Mouse (Mus musculus) CH12.LX (cell line): ENCODE results near the gene Slc38a7. TPM values are rescaled to one million over a fixed set of nuclear protein-coding genes. Genes with fewer than 3 reads are reported as not detected.
A peak's percentile ranks its signal among the peaks of the same experiment; 100 is the strongest.

Experiments
- DNase-seq: peaks from one replicate; pipeline ENCODE4 v3.0.0-alpha.2; 2013; ENCODE audit errors: extremely low read depth
- H3K27ac ChIP-seq: 2 replicates; pipeline ENCODE4 v1.5.1; 2012; ENCODE audit warnings: low read depth, mild to moderate bottlenecking, control low read depth, moderate library complexity; ENCODE audit not compliant: insufficient read depth
- H3K27me3 ChIP-seq: replicated peaks from 2 replicates; pipeline ENCODE3; 2012; ENCODE audit warnings: inconsistent platforms
- H3K36me3 ChIP-seq, 2 experiments: replicated peaks in 1 of 2; 2 replicates each; pipeline versions ENCODE3 to v1.6.1; 2012; ENCODE audit warnings: inconsistent platforms in 1 of 2, low read length in 1 of 2, mild to moderate bottlenecking in 1 of 2, mixed read lengths in 1 of 2, moderate library complexity in 1 of 2; ENCODE audit not compliant: control insufficient read depth in 1 of 2, insufficient read depth in 1 of 2
- H3K4me1 ChIP-seq, 2 experiments: 2 replicates each; pipeline ENCODE4 v1.6.1; 2012; ENCODE audit warnings: inconsistent platforms in 1 of 2, moderate library complexity in 1 of 2; ENCODE audit not compliant: insufficient read depth in 2 of 2, control insufficient read depth in 1 of 2
- H3K4me2 ChIP-seq: 2 replicates; pipeline ENCODE4 v1.6.1; 2012; ENCODE audit warnings: low read depth, mild to moderate bottlenecking, control low read depth; ENCODE audit not compliant: poor library complexity, insufficient read depth, severe bottlenecking
- H3K4me3 ChIP-seq, 3 experiments: fragments of 150-350 bp in 1 of 3; sonication (generic) in 1 of 3; replicated peaks in 1 of 3; 2 replicates each; pipeline versions ENCODE3 to v1.5.1; 2011 to 2012; ENCODE audit warnings: low read depth in 2 of 3, low read length in 2 of 3, mild to moderate bottlenecking in 2 of 3, moderate library complexity in 2 of 3, control low read depth in 1 of 3, improper control_type of control experiment in 1 of 3, inconsistent platforms in 1 of 3, mixed read lengths in 1 of 3; ENCODE audit not compliant: poor library complexity in 1 of 3
- H3K79me2 ChIP-seq: replicated peaks from 2 replicates; pipeline ENCODE4 v1.6.1; 2012; ENCODE audit warnings: mild to moderate bottlenecking, moderate library complexity; ENCODE audit not compliant: control insufficient read depth, poor library complexity, insufficient read depth, severe bottlenecking; ENCODE audit errors: extremely low read depth
- H3K9ac ChIP-seq: 2 replicates; pipeline ENCODE4 v1.6.1; 2012; ENCODE audit warnings: low read depth, mild to moderate bottlenecking, control low read depth, moderate library complexity; ENCODE audit not compliant: insufficient read depth
- H3K9me3 ChIP-seq: replicated peaks from 2 replicates; pipeline ENCODE3; 2012; ENCODE audit warnings: low read length, inconsistent platforms, mixed read lengths
- BHLHE40 ChIP-seq: IDR thresholded peaks from 2 replicates; pipeline ENCODE4 v1.6.1; 2011; ENCODE audit warnings: mild to moderate bottlenecking, low read depth, low read length, improper control_type of control experiment
- CHD1 ChIP-seq: IDR thresholded peaks from 2 replicates; pipeline ENCODE4 v1.6.1; 2012; ENCODE audit warnings: low read depth, low read length, improper control_type of control experiment, inconsistent platforms
- CHD2 ChIP-seq: IDR thresholded peaks from 2 replicates; pipeline ENCODE4 v1.6.1; 2011; ENCODE audit warnings: low read length, improper control_type of control experiment
- E2F4 ChIP-seq: IDR thresholded peaks from 2 replicates; pipeline ENCODE4 v1.6.1; 2011; ENCODE audit warnings: low read depth, low read length, improper control_type of control experiment; ENCODE audit not compliant: insufficient replicate concordance
- ELF1 ChIP-seq: IDR thresholded peaks from 2 replicates; pipeline ENCODE4 v1.6.1; 2014; ENCODE audit warnings: low read depth, mild to moderate bottlenecking, inconsistent platforms, low read length, improper control_type of control experiment
- EP300 ChIP-seq: IDR thresholded peaks from 2 replicates; pipeline ENCODE4 v1.6.1; 2011; ENCODE audit warnings: low read length, improper control_type of control experiment
- HCFC1 ChIP-seq: IDR thresholded peaks from 2 replicates; pipeline ENCODE4 v1.6.1; 2012; ENCODE audit warnings: low read depth, mild to moderate bottlenecking, inconsistent platforms, low read length, improper control_type of control experiment
- IRF4 ChIP-seq: IDR thresholded peaks from 2 replicates; pipeline ENCODE4 v1.6.1; 2014; ENCODE audit warnings: low read depth, mild to moderate bottlenecking, inconsistent platforms, low read length, improper control_type of control experiment
- JUND ChIP-seq: conservative IDR thresholded peaks from 2 replicates; pipeline ENCODE4 v1.6.1; 2011; ENCODE audit warnings: low read depth, low read length, improper control_type of control experiment
- KAT2A ChIP-seq: IDR thresholded peaks from 2 replicates; pipeline ENCODE4 v1.6.1; 2012; ENCODE audit warnings: low read length, improper control_type of control experiment, inconsistent platforms; ENCODE audit not compliant: insufficient replicate concordance
- MAFK ChIP-seq: IDR thresholded peaks from 2 replicates; pipeline ENCODE4 v1.6.1; 2011; ENCODE audit warnings: low read length, improper control_type of control experiment; ENCODE audit not compliant: insufficient replicate concordance
- MAX ChIP-seq: IDR thresholded peaks from 2 replicates; pipeline ENCODE4 v1.6.1; 2011; ENCODE audit warnings: low read length, improper control_type of control experiment
- MAZ ChIP-seq: IDR thresholded peaks from 2 replicates; pipeline ENCODE4 v1.6.1; 2012; ENCODE audit warnings: low read depth, mild to moderate bottlenecking, inconsistent platforms, low read length, improper control_type of control experiment, moderate library complexity
- MEF2A ChIP-seq: IDR thresholded peaks from 2 replicates; pipeline ENCODE4 v1.6.1; 2014; ENCODE audit warnings: low read depth, mild to moderate bottlenecking, inconsistent platforms, low read length, improper control_type of control experiment, borderline replicate concordance
- MXI1 ChIP-seq: IDR thresholded peaks from 2 replicates; pipeline ENCODE4 v1.6.1; 2011; ENCODE audit warnings: mild to moderate bottlenecking, low read depth, low read length, improper control_type of control experiment
- MYC ChIP-seq: IDR thresholded peaks from 2 replicates; pipeline ENCODE4 v1.6.1; 2011; ENCODE audit warnings: low read depth, mild to moderate bottlenecking, improper control_type of control experiment, low read length
- NELFE ChIP-seq: IDR thresholded peaks from 2 replicates; pipeline ENCODE4 v1.6.1; 2011; ENCODE audit warnings: low read depth, low read length, improper control_type of control experiment
- POLR2A ChIP-seq: IDR thresholded peaks from 2 replicates; pipeline ENCODE4 v1.6.1; 2011; ENCODE audit warnings: low read depth, mild to moderate bottlenecking, improper control_type of control experiment, low read length
- POLR2AphosphoS2 ChIP-seq: IDR thresholded peaks from 2 replicates; pipeline ENCODE4 v1.6.1; 2011; ENCODE audit warnings: low read depth, low read length, improper control_type of control experiment
- RCOR1 ChIP-seq: conservative IDR thresholded peaks from 2 replicates; pipeline ENCODE4 v1.6.1; 2012; ENCODE audit warnings: low read depth, mild to moderate bottlenecking, inconsistent platforms, low read length, improper control_type of control experiment
- SIN3A ChIP-seq: IDR thresholded peaks from 2 replicates; pipeline ENCODE4 v1.6.1; 2012; ENCODE audit warnings: low read length, improper control_type of control experiment, inconsistent platforms
- SMC3 ChIP-seq: IDR thresholded peaks from 2 replicates; pipeline ENCODE4 v1.6.1; 2011; ENCODE audit warnings: low read depth, low read length, improper control_type of control experiment
- TBP ChIP-seq: conservative IDR thresholded peaks from 2 replicates; pipeline ENCODE4 v1.6.1; 2011; ENCODE audit warnings: low read depth, low read length, improper control_type of control experiment
- TCF12 ChIP-seq: IDR thresholded peaks from 2 replicates; pipeline ENCODE4 v1.6.1; 2014; ENCODE audit warnings: low read depth, mild to moderate bottlenecking, inconsistent platforms, low read length, improper control_type of control experiment
- UBTF ChIP-seq: IDR thresholded peaks from 2 replicates; pipeline ENCODE4 v1.6.1; 2012; ENCODE audit warnings: low read depth, mild to moderate bottlenecking, inconsistent platforms, low read length, improper control_type of control experiment, moderate library complexity
- USF1 ChIP-seq: IDR thresholded peaks from 2 replicates; pipeline ENCODE4 v1.6.1; 2014; ENCODE audit warnings: low read depth, mild to moderate bottlenecking, inconsistent platforms, low read length, improper control_type of control experiment
- USF2 ChIP-seq: conservative IDR thresholded peaks from 2 replicates; pipeline ENCODE4 v1.6.1; 2011; ENCODE audit warnings: low read depth, low read length, improper control_type of control experiment
- ZKSCAN1 ChIP-seq: IDR thresholded peaks from 2 replicates; pipeline ENCODE4 v1.6.1; 2012; ENCODE audit warnings: low read depth, inconsistent platforms, low read length, improper control_type of control experiment, borderline replicate concordance
- dilution Hi-C: fragments of 300-500 bp; cut with MboI; formaldehyde crosslinking; loops from 2 replicates; pipeline ENCODE4 v1.14.3; 2020; ENCODE audit warnings: low sequenced_read_pairs; ENCODE audit not compliant: extremely low pct_unique_long_range_greater_than_20kb, extremely low pct_ligation_motif_present
- in situ Hi-C: fragments of 300-500 bp; cut with MboI; formaldehyde crosslinking; loops from 3 replicates; pipeline ENCODE4 v1.14.3; 2019; ENCODE audit warnings: low sequenced_read_pairs, low pct_ligation_motif_present, low pct_unique_long_range_greater_than_20kb, mixed read lengths
- polyA plus RNA-seq: library from polyadenylated mRNA; unstranded; fragments of >175 nt; gene quantifications from 2 replicates; pipeline ENCODE4 v1.2.1, GENCODE M21; 2012; ENCODE audit warnings: low read depth; ENCODE audit not compliant: insufficient read length
- total RNA-seq, 2 experiments: library from RNA; depleted of rRNA; stranded (reverse); fragments of 300-350 nt in 1 of 2; fragments of >200 nt in 1 of 2; gene quantifications; 2 replicates each; pipeline ENCODE4 v1.2.3; 2012 to 2014

Slc38a7 gene
- total and polyA plus RNA-seq, 3 experiments: 13.9 to 33.2 (median 31.0) TPM

GRCm38 (mm10) chr8:95833435-95833984, 19.8 kb downstream of the Slc38a7 start:
- TF ChIP-seq TBP (0 out of 2 replicates have a peak, but pooled peaks have one; percentile 5), JUND (0 out of 2 replicates have a peak, but pooled peaks have one; percentile 4), POLR2AphosphoS2 (peak; percentile 74; the same call in 1 of the 2 replicates), POLR2A (peak; percentile 50), CHD1 (no peak), HCFC1 (no peak), TCF12 (no peak), MEF2A (0 out of 2 replicates have a peak, but pooled peaks have one; percentile 6), MXI1 (no peak), CHD2 (0 out of 2 replicates have a peak, but pooled peaks have one; percentile 81), NELFE (0 out of 2 replicates have a peak, but pooled peaks have one; percentile 3), BHLHE40 (peak; percentile 5; the same call in 1 of the 2 replicates), SIN3A (peak; percentile 53; the same call in 1 of the 2 replicates)
- in situ Hi-C loops (no loop called here), dilution Hi-C loops (no loop called here)
- H3K27ac ChIP-seq: peak overlapping the region; percentile 69
- H3K4me1 ChIP-seq: peaks cover 8 to 24% of the 10 kb centered on the region in 2 experiments
- H3K9ac ChIP-seq: peak overlapping the region; percentile 3; the same call in 1 of the 2 replicates
- peak overlapping the region; percentile 51 to 58 (median 54) for H3K4me3 ChIP-seq
- H3K36me3 ChIP-seq: peaks cover 16 to 49% of the 10 kb centered on the region in 2 experiments
- no peaks in the 10 kb centered on the region for H3K79me2 ChIP-seq
- no peaks in the 10 kb centered on the region for H3K27me3 ChIP-seq
- peak; percentile 74 for DNase-seq
- no peaks in the 10 kb centered on the region for H3K9me3 ChIP-seq
- H3K4me2 ChIP-seq: peak overlapping the region; percentile 18

GRCm38 (mm10) chr8:95832603-95833434, 20.5 kb downstream of the Slc38a7 start:
- peak overlapping the region; percentile 69 for H3K27ac ChIP-seq
- DNase-seq: peak; percentile 90
- dilution Hi-C loops: no loop called here
- in situ Hi-C loops: no loop called here
- H3K4me2 ChIP-seq: peak overlapping the region; percentile 87
- peak overlapping the region; percentile 89 for H3K9ac ChIP-seq
- H3K79me2 ChIP-seq: no peaks in the 10 kb centered on the region
- peaks cover 8 to 24% of the 10 kb centered on the region in 2 experiments for H3K4me1 ChIP-seq
- no peaks in the 10 kb centered on the region for H3K9me3 ChIP-seq
- H3K4me3 ChIP-seq: peak overlapping the region; percentile 51 to 58 (median 54)
- H3K27me3 ChIP-seq: no peaks in the 10 kb centered on the region
- H3K36me3 ChIP-seq: peaks cover 16 to 48% of the 10 kb centered on the region in 2 experiments
- TF ChIP-seq EP300: peak; percentile 84
- no peak for TF ChIP-seq ELF1
- peak; percentile 23; the same call in 1 of the 2 replicates for TF ChIP-seq POLR2A
- no peak for TF ChIP-seq ZKSCAN1
- TF ChIP-seq MYC: 0 out of 2 replicates have a peak, but pooled peaks have one; percentile 79
- TF ChIP-seq UBTF: no peak
- TF ChIP-seq IRF4: peak; percentile 87
- peak; percentile 91 for TF ChIP-seq SIN3A
- TF ChIP-seq JUND: peak; percentile 55; the same call in 1 of the 2 replicates
- 0 out of 2 replicates have a peak, but pooled peaks have one; percentile 26 for TF ChIP-seq KAT2A
- TF ChIP-seq MAFK: peak; percentile 93
- TF ChIP-seq USF1: no peak
- 0 out of 2 replicates have a peak, but pooled peaks have one; percentile 23 for TF ChIP-seq E2F4
- peak; percentile 63 for TF ChIP-seq SMC3
- no peak for TF ChIP-seq USF2
- peak; percentile 62; the same call in 1 of the 2 replicates for TF ChIP-seq MAZ
- 0 out of 2 replicates have a peak, but pooled peaks have one; percentile 58 for TF ChIP-seq TBP
- peak; percentile 85 for TF ChIP-seq RCOR1
- TF ChIP-seq HCFC1: peak; percentile 51
- no peak for TF ChIP-seq POLR2AphosphoS2
- peak; percentile 72 for TF ChIP-seq MAX
